Mouse (Mus musculus) hindbrain, embryonic 15.5 days (tissue): ENCODE results near the gene Pak6. TPM values are rescaled to one million over a fixed set of nuclear protein-coding genes. Genes with fewer than 3 reads are reported as not detected.

Experiments used
- ATAC-seq: fragments of 200-750 bp; cut with Nextera tagmentation; 2 replicates; pipeline ENCODE4 v1.8.0; 2017; ENCODE audit warnings: low read depth, moderate number of reproducible peaks, moderate TSS enrichment; ENCODE audit not compliant: low FRiP score
- H3K27ac ChIP-seq: fragments of 300-500 bp; sonication (generic); replicated peaks from 2 replicates; pipeline ENCODE4 v1.5.1; 2015; ENCODE audit warnings: mild to moderate bottlenecking, inconsistent platforms
- H3K27me3 ChIP-seq: fragments of 300-500 bp; sonication (generic); 2 replicates; pipeline ENCODE4 v1.6.1; 2015; ENCODE audit warnings: control low read depth, inconsistent platforms
- H3K36me3 ChIP-seq: fragments of 300-500 bp; sonication (generic); 2 replicates; pipeline ENCODE4 v1.6.1; 2015; ENCODE audit warnings: control low read depth, inconsistent platforms
- H3K4me1 ChIP-seq: fragments of 300-500 bp; sonication (generic); replicated peaks from 2 replicates; pipeline ENCODE4 v1.6.1; 2015; ENCODE audit warnings: control low read depth, inconsistent platforms
- H3K4me2 ChIP-seq: fragments of 300-500 bp; sonication (generic); 2 replicates; pipeline ENCODE4 v1.6.1; 2015; ENCODE audit warnings: moderate library complexity, mild to moderate bottlenecking, inconsistent platforms
- H3K4me3 ChIP-seq: fragments of 300-500 bp; sonication (generic); 2 replicates; pipeline ENCODE4 v1.5.1; 2015; ENCODE audit warnings: mild to moderate bottlenecking, inconsistent platforms
- H3K9ac ChIP-seq: fragments of 300-500 bp; sonication (generic); 2 replicates; pipeline ENCODE4 v1.6.1; 2015; ENCODE audit warnings: inconsistent platforms
- H3K9me3 ChIP-seq: fragments of 300-500 bp; sonication (generic); 2 replicates; pipeline ENCODE4 v1.6.1; 2016; ENCODE audit warnings: control low read depth, inconsistent platforms
- WGBS: fragments of 180-500 bp; shearing (Covaris S2); methylation state at CpG from one replicate; pipeline ENCODE4 v1.1.7; 2015; 5-methylcytosine and 5-hydroxymethylcytosine counted together
- polyA plus RNA-seq: library from polyadenylated mRNA; unstranded; fragments of >200 nt; fragmentation: Nextera tagmentation; extraction: Ambion mirVana; gene quantifications from 2 replicates; pipeline ENCODE4 v1.2.1, GENCODE M21; 2015

Pak6 gene
- polyA plus RNA-seq, 1 experiment from 2014 or later, result 48.6 TPM

DNA sequence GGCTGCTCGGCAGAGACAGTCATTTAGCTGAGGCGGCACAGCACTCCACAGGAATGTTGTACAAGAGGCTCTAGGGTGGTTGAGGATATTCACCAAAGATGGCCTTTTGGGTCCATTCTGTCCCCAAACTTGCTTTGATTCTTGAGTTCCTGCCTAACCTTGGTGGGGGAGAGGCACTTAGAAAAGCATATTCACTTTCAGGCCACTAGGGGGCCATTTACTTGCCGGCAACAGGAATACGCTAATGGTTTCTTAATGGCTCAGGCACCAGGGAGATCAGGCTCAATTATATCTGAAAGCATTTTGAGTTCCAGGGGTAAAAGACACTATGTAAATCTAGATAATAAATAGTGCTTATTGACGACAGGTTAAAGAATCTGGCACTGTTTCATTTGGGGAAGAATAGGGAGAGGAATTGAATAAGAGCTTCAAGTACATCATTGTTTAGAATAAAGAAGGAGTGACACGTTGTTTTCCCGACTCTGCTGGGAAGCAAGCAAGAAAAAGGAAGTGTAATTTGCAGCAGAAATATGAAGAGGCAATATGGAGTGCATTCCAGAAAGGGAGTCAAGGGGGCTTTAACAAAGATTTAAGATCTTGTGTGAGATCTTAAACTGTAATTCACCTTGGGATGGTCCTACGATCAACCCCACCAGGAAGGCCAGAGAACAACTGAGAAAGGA, 80.3 kb downstream of the Pak6 start:
- Histone ChIP-seq H3K4me3 (no peak overlapping the region), H3K9me3 (no peaks in the 10 kb centered on the region), H3K4me2 (no peak overlapping the region), H3K27ac (no peak overlapping the region), H3K4me1 (peaks cover 37% of the 10 kb centered on the region), H3K36me3 (no peaks in the 10 kb centered on the region), H3K9ac (no peak overlapping the region), H3K27me3 (peaks cover 13% of the 10 kb centered on the region; the same call in 1 of the 2 replicates)
- WGBS, result 22% methylated on average over 8 of the region's 8 CpGs
- ATAC-seq, result no peak

GRCm38 (mm10) chr2:118744621-118745020, 81.5 kb downstream of the Pak6 start:
- Histone ChIP-seq H3K9ac (no peak overlapping the region), H3K27ac (no peak overlapping the region), H3K9me3 (no peaks in the 10 kb centered on the region), H3K27me3 (peaks cover 13% of the 10 kb centered on the region; the same call in 1 of the 2 replicates), H3K4me1 (peaks cover 49% of the 10 kb centered on the region), H3K4me2 (peak overlapping the region; percentile 93), H3K4me3 (peak overlapping the region; percentile 83), H3K36me3 (no peaks in the 10 kb centered on the region)
- ATAC-seq, result no peak
- WGBS, result 9% methylated on average over 7 of the region's 7 CpGs

DNA sequence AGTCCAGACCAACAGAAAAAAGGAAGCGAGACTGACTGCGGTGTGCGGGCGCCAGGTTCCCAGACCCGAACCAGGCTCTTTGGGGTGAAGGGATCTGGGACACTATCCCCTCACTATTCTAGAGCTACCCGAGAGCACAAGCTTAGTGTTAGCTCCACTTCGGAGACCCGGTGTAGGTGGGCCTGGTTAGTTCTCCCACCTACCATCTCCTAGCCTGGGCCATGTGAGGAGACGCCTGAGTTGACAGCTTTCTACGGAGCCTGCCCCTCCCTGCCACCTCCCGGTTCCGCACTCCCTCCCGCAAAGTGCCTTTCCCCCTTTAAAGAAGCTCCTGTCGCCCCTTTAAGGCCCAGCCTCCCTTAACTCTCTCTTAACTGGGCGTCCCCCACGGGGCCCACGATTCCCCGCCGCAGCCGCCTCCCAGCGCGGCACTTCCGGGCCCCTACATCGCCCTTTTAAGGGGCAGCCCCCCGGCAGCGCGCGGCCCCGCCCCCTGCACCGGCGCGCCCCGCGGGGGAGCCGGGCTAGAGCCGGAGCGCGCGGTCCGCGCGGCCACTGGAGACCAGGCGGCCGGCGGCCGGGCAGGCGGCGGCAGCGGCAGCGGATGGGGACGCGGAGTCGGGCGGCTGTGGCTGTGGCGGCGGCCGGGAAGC, 82.3 kb downstream of the Pak6 start, which contains the start of gene Inafm2:
Gene Inafm2, plus strand, starts transcription at position 527 of the 653 bp plus-strand sequence.
- H3K4me2 ChIP-seq, result peak within 1 kb of the TSS; percentile 93
- H3K27me3 ChIP-seq, result peaks cover 13% of the 10 kb centered on the region; the same call in 1 of the 2 replicates
- H3K9ac ChIP-seq, result peak within 1 kb of the TSS; percentile 88
- peaks cover 56% of the 10 kb centered on the region for H3K4me1 ChIP-seq
- ATAC-seq, result peak; percentile 92
- H3K36me3 ChIP-seq, result no peaks in the 10 kb centered on the region
- under 1% methylated on average over 56 of the region's 57 CpGs for WGBS
- no peaks in the 10 kb centered on the region for H3K9me3 ChIP-seq
- H3K27ac ChIP-seq, result peak within 1 kb of the TSS; percentile 73
- H3K4me3 ChIP-seq, result peak within 1 kb of the TSS; percentile 83

GRCm38 (mm10) chr2:118745915-118746901, 83.1 kb downstream of the Pak6 start:
- peak; percentile 49 for ATAC-seq
- Histone ChIP-seq H3K27me3 (peaks cover 13% of the 10 kb centered on the region; the same call in 1 of the 2 replicates), H3K27ac (peak overlapping the region; percentile 73), H3K9me3 (no peaks in the 10 kb centered on the region), H3K4me1 (peaks cover 59% of the 10 kb centered on the region), H3K36me3 (no peaks in the 10 kb centered on the region), H3K4me3 (peak overlapping the region; percentile 83), H3K4me2 (peak overlapping the region; percentile 93), H3K9ac (peak overlapping the region; percentile 88)
- WGBS, result under 1% methylated on average over 108 of the region's 113 CpGs

DNA sequence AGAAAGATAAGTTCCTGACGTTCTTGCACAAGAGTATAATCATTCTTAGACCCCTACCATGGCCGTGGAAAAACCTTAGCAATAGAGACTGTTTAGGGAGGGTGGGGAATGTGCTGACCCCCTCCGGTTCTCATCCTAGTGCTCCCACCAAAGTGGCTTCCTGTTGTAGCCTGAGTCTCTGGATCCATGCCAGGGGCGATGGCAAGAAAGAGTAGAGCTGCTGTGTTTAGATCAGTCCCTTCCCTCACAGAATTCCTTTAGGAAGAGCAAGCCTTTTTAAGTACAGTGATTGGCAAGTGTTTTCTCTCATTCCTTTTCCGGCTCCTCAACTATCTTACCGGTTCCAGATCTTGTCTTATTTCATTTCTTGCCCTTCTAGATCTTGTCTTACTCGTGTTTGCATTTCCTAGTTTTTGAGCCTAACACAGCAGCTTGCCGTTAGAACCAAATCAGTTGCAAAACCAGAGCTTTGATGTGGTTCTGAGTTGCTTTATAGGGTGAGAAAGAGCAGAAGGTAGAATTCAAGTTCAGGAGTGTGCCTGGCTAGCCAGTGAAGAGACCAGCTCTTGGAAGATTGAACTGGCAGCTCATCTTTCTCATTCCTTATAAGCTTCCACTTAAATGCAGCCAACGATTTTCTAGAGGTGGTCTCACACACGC, 84.3 kb downstream of the Pak6 start:
- peak overlapping the region; percentile 14; the same call in 1 of the 2 replicates for H3K9ac ChIP-seq
- peaks cover 59% of the 10 kb centered on the region for H3K4me1 ChIP-seq
- no peaks in the 10 kb centered on the region for H3K36me3 ChIP-seq
- peak overlapping the region; percentile 83 for H3K4me3 ChIP-seq
- H3K27ac ChIP-seq, result no peak overlapping the region
- 35% methylated on average over 10 of the region's 10 CpGs for WGBS
- H3K9me3 ChIP-seq, result no peaks in the 10 kb centered on the region
- H3K27me3 ChIP-seq, result peaks cover 7% of the 10 kb centered on the region; the same call in 1 of the 2 replicates
- ATAC-seq, result no peak
- H3K4me2 ChIP-seq, result peak overlapping the region; percentile 93

Other genes starting within 250 kb of the Pak6 start
- gene Srp14, start 183.6 kb upstream of the Pak6 start, polyA plus RNA-seq, result 314 and 317 TPM in 2 replicates
- gene Bmf, start 113.6 kb upstream of the Pak6 start, polyA plus RNA-seq, result 1.7 and 3.1 TPM in 2 replicates
- gene Bub1b, start 65.1 kb upstream of the Pak6 start, polyA plus RNA-seq, result 15.3 and 19.0 TPM in 2 replicates
- 0.05 TPM in 1 of 2 replicates, not detected in the other for gene Ankrd63, start 40.7 kb downstream of the Pak6 start, polyA plus RNA-seq
- 0.80 and 0.96 TPM in 2 replicates for gene Plcb2, start 65.1 kb downstream of the Pak6 start, polyA plus RNA-seq
- gene Inafm2, start 82.5 kb downstream of the Pak6 start, polyA plus RNA-seq, result 18.9 and 20.6 TPM in 2 replicates
- 1.0 and 1.5 TPM in 2 replicates for gene Ccdc9b, start 99.4 kb downstream of the Pak6 start, polyA plus RNA-seq
- not detected in 2 replicates for gene Phgr1, start 109.5 kb downstream of the Pak6 start, polyA plus RNA-seq
- gene Disp2, start 116.4 kb downstream of the Pak6 start, polyA plus RNA-seq, result 71.6 and 73.5 TPM in 2 replicates
- 23.0 and 35.1 TPM in 2 replicates for gene Knstrn, start 150.7 kb downstream of the Pak6 start, polyA plus RNA-seq
- gene Ivd, start 198.7 kb downstream of the Pak6 start, polyA plus RNA-seq, result 45.4 and 51.8 TPM in 2 replicates
- gene Bahd1, start 237.1 kb downstream of the Pak6 start, polyA plus RNA-seq, result 8.0 and 8.9 TPM in 2 replicates